Mouse (Mus musculus): ENCODE results near the gene Ar. TPM values are rescaled to one million over a fixed set of nuclear protein-coding genes. Genes with fewer than 3 reads are reported as not detected.
A peak's percentile ranks its signal among the peaks of the same experiment; 100 is the strongest.

Ar gene
- polyA plus RNA-seq (2015; fragmentation: Nextera tagmentation; extraction: Ambion mirVana) = 0.61 and 0.62 TPM in 2 replicates

DNA sequence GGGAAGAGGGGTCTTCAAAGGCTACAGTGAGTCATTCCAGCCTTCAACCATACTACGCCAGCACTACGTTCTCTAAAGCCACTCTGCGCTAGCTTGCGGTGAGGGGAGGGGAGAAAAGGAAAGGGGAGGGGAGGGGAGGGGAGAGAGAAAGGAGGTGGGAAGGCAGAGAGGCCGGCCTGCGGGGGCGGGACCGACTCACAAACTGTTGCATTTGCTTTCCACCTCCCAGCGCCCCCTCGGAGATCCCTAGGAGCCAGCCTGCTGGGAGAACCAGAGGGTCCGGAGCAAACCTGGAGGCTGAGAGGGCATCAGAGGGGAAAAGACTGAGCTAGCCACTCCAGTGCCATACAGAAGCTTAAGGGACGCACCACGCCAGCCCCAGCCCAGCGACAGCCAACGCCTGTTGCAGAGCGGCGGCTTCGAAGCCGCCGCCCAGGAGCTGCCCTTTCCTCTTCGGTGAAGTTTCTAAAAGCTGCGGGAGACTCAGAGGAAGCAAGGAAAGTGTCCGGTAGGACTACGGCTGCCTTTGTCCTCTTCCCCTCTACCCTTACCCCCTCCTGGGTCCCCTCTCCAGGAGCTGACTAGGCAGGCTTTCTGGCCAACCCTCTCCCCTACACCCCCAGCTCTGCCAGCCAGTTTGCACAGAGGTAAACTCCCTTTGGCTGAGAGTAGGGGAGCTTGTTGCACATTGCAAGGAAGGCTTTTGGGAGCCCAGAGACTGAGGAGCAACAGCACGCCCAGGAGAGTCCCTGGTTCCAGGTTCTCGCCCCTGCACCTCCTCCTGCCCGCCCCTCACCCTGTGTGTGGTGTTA lies at the start of gene Ar:
Gene Ar, plus strand, starts transcription at position 239 of the 812 bp plus-strand sequence.
- no peaks in the 10 kb centered on the region for H3K9me3 ChIP-seq
- H3K36me3 ChIP-seq = no peaks in the 10 kb centered on the region
- peaks cover 57% of the 10 kb centered on the region for H3K27me3 ChIP-seq
- H3K4me2 ChIP-seq (replicated peaks) = peak within 1 kb of the TSS; percentile 67
- no peak within 1 kb of the TSS for H3K9ac ChIP-seq
- H3K27ac ChIP-seq = no peak within 1 kb of the TSS
- WGBS = 16% methylated on average over 27 of the region's 27 CpGs
- peak within 1 kb of the TSS; percentile 40 for H3K4me3 ChIP-seq
- no peaks in the 10 kb centered on the region for H3K4me1 ChIP-seq
- peak; percentile 28; the same call in 1 of the 2 replicates for ATAC-seq (ENCODE audit: low FRiP score, low read depth)

DNA sequence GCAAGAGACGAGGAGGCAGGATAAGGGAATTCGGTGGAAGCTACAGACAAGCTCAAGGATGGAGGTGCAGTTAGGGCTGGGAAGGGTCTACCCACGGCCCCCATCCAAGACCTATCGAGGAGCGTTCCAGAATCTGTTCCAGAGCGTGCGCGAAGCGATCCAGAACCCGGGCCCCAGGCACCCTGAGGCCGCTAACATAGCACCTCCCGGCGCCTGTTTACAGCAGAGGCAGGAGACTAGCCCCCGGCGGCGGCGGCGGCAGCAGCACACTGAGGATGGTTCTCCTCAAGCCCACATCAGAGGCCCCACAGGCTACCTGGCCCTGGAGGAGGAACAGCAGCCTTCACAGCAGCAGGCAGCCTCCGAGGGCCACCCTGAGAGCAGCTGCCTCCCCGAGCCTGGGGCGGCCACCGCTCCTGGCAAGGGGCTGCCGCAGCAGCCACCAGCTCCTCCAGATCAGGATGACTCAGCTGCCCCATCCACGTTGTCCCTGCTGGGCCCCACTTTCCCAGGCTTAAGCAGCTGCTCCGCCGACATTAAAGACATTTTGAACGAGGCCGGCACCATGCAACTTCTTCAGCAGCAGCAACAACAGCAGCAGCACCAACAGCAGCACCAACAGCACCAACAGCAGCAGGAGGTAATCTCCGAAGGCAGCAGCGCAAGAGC lies 1.3 kb downstream of the Ar start:
- 0 out of 2 replicates have a peak, but pooled peaks have one; percentile 40 for ATAC-seq (ENCODE audit: low FRiP score, low read depth)
- H3K4me2 ChIP-seq (replicated peaks) = peak overlapping the region; percentile 67
- H3K36me3 ChIP-seq = no peaks in the 10 kb centered on the region
- peak overlapping the region; percentile 13; the same call in 1 of the 2 replicates for H3K9ac ChIP-seq
- 15% methylated on average over 25 of the region's 30 CpGs for WGBS
- no peaks in the 10 kb centered on the region for H3K9me3 ChIP-seq
- H3K4me1 ChIP-seq = no peaks in the 10 kb centered on the region
- H3K27ac ChIP-seq = no peak overlapping the region
- peak overlapping the region; percentile 40 for H3K4me3 ChIP-seq
- H3K27me3 ChIP-seq = peaks cover 63% of the 10 kb centered on the region

DNA sequence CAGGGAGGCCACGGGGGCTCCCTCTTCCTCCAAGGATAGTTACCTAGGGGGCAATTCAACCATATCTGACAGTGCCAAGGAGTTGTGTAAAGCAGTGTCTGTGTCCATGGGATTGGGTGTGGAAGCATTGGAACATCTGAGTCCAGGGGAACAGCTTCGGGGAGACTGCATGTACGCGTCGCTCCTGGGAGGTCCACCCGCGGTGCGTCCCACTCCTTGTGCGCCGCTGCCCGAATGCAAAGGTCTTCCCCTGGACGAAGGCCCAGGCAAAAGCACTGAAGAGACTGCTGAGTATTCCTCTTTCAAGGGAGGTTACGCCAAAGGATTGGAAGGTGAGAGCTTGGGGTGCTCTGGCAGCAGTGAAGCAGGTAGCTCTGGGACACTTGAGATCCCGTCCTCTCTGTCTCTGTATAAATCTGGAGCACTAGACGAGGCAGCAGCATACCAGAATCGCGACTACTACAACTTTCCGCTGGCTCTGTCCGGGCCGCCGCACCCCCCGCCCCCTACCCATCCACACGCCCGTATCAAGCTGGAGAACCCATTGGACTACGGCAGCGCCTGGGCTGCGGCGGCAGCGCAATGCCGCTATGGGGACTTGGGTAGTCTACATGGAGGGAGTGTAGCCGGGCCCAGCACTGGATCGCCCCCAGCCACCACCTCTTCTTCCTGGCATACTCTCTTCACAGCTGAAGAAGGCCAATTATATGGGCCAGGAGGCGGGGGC lies 2.0 kb downstream of the Ar start:
- peak; percentile 54; the same call in 1 of the 2 replicates for ATAC-seq (ENCODE audit: low FRiP score, low read depth)
- H3K27me3 ChIP-seq = peaks cover 63% of the 10 kb centered on the region
- H3K4me2 ChIP-seq (replicated peaks) = peak overlapping the region; percentile 67
- H3K9me3 ChIP-seq = no peaks in the 10 kb centered on the region
- no peak overlapping the region for H3K27ac ChIP-seq
- H3K4me1 ChIP-seq = no peaks in the 10 kb centered on the region
- H3K4me3 ChIP-seq = peak overlapping the region; percentile 40
- no peak overlapping the region for H3K9ac ChIP-seq
- no peaks in the 10 kb centered on the region for H3K36me3 ChIP-seq
- 19% methylated on average over 33 of the region's 33 CpGs for WGBS

DNA sequence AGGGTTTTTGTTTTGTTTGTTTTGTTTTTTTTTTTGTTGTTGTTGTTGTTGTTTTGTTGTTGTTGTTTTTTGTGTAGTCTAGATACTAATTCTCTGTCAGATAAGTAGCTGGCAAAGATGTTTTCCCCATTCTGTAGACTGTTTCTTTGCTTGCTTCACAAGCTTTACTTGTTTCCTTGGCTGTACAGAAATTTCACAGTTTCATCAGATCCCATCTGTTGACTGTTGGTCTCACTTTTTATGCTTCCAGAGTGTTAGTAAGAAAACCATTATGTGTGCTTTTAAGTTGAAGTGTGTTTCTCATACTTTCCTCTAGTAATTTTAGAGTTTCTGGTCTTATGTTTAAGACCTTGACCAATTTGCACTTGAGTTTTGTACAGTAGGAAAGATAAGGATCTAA lies 41.2 kb downstream of the Ar start:
- H3K36me3 ChIP-seq = no peaks in the 10 kb centered on the region
- H3K4me2 ChIP-seq (replicated peaks) = no peak overlapping the region
- ATAC-seq (ENCODE audit: low FRiP score, low read depth) = no peak
- H3K27ac ChIP-seq = no peak overlapping the region
- no peaks in the 10 kb centered on the region for H3K4me1 ChIP-seq
- H3K9me3 ChIP-seq = no peaks in the 10 kb centered on the region
- no peak overlapping the region for H3K4me3 ChIP-seq
- no peak overlapping the region for H3K9ac ChIP-seq
- no peaks in the 10 kb centered on the region for H3K27me3 ChIP-seq

DNA sequence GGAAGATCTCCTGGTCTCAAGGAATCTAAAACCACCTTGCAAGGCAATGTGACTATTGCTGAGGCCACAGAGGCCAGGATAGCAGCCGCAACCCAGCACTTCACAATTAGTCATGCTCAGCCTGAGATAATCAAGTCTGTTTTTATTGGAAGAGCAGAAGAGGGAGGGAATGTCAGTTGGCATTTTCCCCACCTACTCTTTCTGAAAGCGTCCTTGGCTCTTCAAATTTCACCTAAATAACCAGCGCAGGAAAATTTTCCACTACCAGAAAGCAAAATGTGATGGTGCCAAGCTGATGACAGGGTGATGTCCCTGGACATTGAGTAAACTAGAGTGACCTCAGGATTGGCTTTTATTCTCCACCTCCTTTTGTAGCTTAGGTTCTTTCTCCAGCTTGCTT lies 57.2 kb downstream of the Ar start:
- Histone ChIP-seq H3K4me1 (no peaks in the 10 kb centered on the region), H3K27me3 (no peaks in the 10 kb centered on the region), H3K4me3 (no peak overlapping the region), H3K9ac (no peak overlapping the region), H3K4me2 (replicated peaks) (no peak overlapping the region), H3K36me3 (no peaks in the 10 kb centered on the region), H3K27ac (no peak overlapping the region), H3K9me3 (no peaks in the 10 kb centered on the region)
- 63% methylated on average over 3 of the region's 3 CpGs for WGBS
- no peak for ATAC-seq (ENCODE audit: low FRiP score, low read depth)

DNA sequence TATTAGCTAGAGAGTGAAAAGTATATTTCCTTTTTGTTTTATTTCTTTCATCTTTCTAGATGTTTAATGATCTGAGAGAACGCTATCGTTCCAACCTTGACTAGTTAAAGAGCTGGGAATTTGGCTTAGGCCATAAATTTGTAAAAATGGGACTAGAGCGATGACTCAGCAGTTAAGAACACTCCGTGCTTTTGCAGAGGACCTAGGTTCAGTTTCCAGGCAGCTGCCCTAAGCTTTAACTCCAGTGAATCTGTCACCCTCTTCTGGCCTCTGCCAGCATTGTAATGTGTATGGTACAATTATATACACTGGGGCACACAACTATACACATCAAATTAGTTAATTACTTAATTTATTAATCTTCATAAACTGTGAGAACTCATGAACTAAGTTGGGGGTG lies 58.6 kb downstream of the Ar start:
- Histone ChIP-seq H3K9ac (no peak overlapping the region), H3K27ac (no peak overlapping the region), H3K4me3 (no peak overlapping the region), H3K36me3 (no peaks in the 10 kb centered on the region), H3K9me3 (no peaks in the 10 kb centered on the region), H3K4me2 (replicated peaks) (no peak overlapping the region), H3K27me3 (no peaks in the 10 kb centered on the region), H3K4me1 (no peaks in the 10 kb centered on the region)
- no peak for ATAC-seq (ENCODE audit: low FRiP score, low read depth)
- 65% methylated on average over 4 of the region's 4 CpGs for WGBS

DNA sequence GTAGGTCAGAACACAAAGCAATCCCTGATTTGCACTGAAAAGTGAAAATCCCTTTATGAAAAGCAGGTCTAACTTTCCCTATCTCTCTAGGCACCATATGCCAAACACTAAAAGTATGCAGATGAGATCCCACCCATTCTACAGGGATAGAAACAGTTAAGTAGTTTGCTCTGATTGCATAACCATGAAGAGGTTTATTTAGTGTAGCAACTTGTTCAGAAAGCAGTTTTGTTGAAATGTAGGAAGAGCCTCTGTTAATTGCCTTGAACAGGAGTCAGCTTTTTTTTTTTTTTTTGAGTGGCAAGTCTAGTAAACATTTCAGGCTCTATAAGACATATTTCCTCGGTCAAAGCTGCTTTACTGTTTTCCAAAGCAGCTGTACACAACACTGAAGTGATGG lies 67.5 kb downstream of the Ar start:
- 52% methylated on average over 1 of the region's 1 CpGs for WGBS
- no peak for ATAC-seq (ENCODE audit: low FRiP score, low read depth)
- H3K36me3 ChIP-seq = no peaks in the 10 kb centered on the region
- H3K4me2 ChIP-seq (replicated peaks) = no peak overlapping the region
- H3K27ac ChIP-seq = no peak overlapping the region
- H3K4me1 ChIP-seq = no peaks in the 10 kb centered on the region
- H3K9me3 ChIP-seq = no peaks in the 10 kb centered on the region
- H3K9ac ChIP-seq = no peak overlapping the region
- H3K4me3 ChIP-seq = no peak overlapping the region
- H3K27me3 ChIP-seq = no peaks in the 10 kb centered on the region

DNA sequence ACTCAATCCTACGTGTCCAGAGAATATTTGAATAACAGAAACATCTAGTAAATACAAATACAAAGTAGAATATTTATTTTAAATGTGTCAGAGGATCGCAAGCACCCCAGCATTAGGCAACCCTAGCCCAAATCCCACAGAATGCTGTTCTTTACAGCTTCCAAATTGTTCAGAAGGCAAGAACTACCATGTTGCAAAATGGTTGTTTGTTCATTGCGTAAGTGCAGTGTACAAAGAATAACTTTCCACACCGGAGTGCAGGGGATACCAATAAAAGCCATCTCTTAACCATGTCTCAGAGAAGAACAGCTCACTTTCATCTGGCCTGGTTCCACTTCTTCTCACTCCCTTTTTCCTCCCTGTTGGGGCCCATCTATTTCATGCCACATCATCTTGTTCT lies 90.4 kb downstream of the Ar start:
- no peak for ATAC-seq (ENCODE audit: low FRiP score, low read depth)
- no peaks in the 10 kb centered on the region for H3K4me1 ChIP-seq
- H3K4me2 ChIP-seq (replicated peaks) = no peak overlapping the region
- no peaks in the 10 kb centered on the region for H3K9me3 ChIP-seq
- H3K4me3 ChIP-seq = no peak overlapping the region
- no peaks in the 10 kb centered on the region for H3K36me3 ChIP-seq
- WGBS = 82% methylated on average over 4 of the region's 4 CpGs
- no peak overlapping the region for H3K27ac ChIP-seq
- H3K9ac ChIP-seq = no peak overlapping the region
- no peaks in the 10 kb centered on the region for H3K27me3 ChIP-seq

DNA sequence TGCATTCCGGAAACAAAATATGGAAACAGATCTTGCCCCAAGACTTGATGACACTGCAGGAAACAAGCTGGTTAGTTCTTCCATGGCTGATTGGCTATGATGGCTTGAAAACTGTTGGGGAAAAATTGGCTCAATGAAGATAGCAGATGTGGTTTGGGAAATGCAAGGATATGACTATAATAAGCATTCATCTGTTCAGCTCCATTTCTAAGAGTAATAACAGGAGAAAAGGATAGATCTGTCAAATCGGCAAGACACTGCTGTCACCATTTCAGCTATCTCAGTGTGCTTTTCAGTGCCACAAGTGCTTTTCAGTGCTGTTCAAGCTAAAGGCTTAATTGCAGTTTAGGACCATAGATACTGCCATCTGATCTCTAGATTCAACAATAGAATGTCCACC lies 96.5 kb downstream of the Ar start:
- no peak for ATAC-seq (ENCODE audit: low FRiP score, low read depth)
- H3K9ac ChIP-seq = no peak overlapping the region
- no peak overlapping the region for H3K4me2 ChIP-seq (replicated peaks)
- no peaks in the 10 kb centered on the region for H3K4me1 ChIP-seq
- no peaks in the 10 kb centered on the region for H3K9me3 ChIP-seq
- H3K36me3 ChIP-seq = no peaks in the 10 kb centered on the region
- H3K27ac ChIP-seq = no peak overlapping the region
- no peak overlapping the region for H3K4me3 ChIP-seq
- H3K27me3 ChIP-seq = no peaks in the 10 kb centered on the region
- WGBS = 84% methylated on average over 2 of the region's 2 CpGs

DNA sequence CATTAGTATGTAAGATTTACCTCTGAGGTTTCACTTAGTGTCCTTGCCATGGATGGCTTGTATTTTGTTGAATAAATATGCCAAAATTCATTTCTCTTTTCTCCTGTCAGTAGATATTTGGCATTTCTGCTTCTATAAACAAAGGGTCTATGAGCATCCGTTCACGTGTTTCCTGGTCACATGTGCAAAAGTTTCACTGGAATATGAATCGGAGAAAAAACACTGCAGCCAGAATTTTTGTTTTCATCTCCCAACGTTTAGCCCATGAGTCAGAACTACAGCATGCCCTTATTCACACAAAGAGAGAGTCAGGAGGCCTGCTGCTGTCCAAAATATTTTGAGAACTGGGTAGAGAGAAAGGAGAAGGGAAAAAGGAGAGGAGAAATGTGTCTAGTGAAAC lies 99.8 kb downstream of the Ar start:
- Histone ChIP-seq H3K4me2 (replicated peaks) (no peak overlapping the region), H3K4me3 (no peak overlapping the region), H3K27me3 (no peaks in the 10 kb centered on the region), H3K27ac (no peak overlapping the region), H3K36me3 (no peaks in the 10 kb centered on the region), H3K4me1 (no peaks in the 10 kb centered on the region), H3K9ac (no peak overlapping the region), H3K9me3 (no peaks in the 10 kb centered on the region)
- WGBS = 81% methylated on average over 4 of the region's 4 CpGs
- no peak for ATAC-seq (ENCODE audit: low FRiP score, low read depth)

DNA sequence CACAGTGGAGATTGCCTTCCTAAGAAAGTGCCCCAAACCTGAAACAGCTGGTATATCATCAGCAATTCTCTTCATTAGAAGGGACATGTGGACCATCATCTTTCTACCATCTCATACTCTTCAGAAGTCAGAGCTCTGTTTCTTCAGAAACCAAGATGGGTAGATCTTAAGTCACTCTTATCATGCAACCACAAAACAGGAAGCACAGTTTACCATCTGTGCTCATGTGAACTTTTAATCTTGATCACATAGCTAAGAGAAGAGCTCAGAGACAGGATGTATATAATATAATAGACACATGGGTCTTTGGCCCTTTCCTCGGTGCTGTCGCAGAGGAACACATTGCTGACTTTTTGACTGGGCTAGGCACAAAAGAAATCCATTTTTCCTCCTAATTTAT lies 111.1 kb downstream of the Ar start:
- WGBS = 89% methylated on average over 2 of the region's 2 CpGs
- no peaks in the 10 kb centered on the region for H3K36me3 ChIP-seq
- peaks cover 2% of the 10 kb centered on the region; the same call in 1 of the 2 replicates for H3K27me3 ChIP-seq
- ATAC-seq (ENCODE audit: low FRiP score, low read depth) = no peak
- H3K9ac ChIP-seq = no peak overlapping the region
- no peak overlapping the region for H3K4me2 ChIP-seq (replicated peaks)
- H3K4me1 ChIP-seq = no peaks in the 10 kb centered on the region
- no peak overlapping the region for H3K27ac ChIP-seq
- no peak overlapping the region for H3K4me3 ChIP-seq
- no peaks in the 10 kb centered on the region for H3K9me3 ChIP-seq

DNA sequence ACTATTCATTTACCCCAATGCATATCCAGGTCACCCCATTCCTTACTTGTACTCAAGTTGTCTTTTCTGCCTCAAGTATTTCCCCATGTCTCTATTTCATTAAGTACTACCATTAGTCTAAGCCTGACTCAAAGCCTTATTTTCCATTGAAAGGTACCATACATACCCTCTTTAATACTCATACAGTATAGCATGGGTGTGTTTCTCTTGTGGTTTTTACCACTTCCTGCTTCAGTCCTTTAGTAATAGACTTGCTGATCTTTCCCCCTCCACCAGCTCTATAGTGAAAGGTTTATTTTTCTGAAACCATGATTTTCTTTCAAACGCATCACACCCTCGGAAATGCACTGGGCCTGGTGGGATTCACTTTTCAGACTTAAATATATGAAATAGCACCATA lies 117.2 kb downstream of the Ar start:
- Histone ChIP-seq H3K36me3 (no peaks in the 10 kb centered on the region), H3K4me2 (replicated peaks) (no peak overlapping the region), H3K27ac (no peak overlapping the region), H3K27me3 (0 out of 2 replicates have a peak, but pooled peaks cover 2% of the 10 kb centered on the region), H3K9ac (no peak overlapping the region), H3K4me3 (no peak overlapping the region), H3K4me1 (no peaks in the 10 kb centered on the region), H3K9me3 (no peaks in the 10 kb centered on the region)
- no peak for ATAC-seq (ENCODE audit: low FRiP score, low read depth)
- WGBS = 81% methylated on average over 2 of the region's 2 CpGs
